Mouse (Mus musculus): ENCODE results near the gene Coq7. TPM values are rescaled to one million over a fixed set of nuclear protein-coding genes. Genes with fewer than 3 reads are reported as not detected.

The Coq7 gene
- total and polyA plus RNA-seq, 2 experiments from 2014 or later: 38.2 to 128 TPM

DNA sequence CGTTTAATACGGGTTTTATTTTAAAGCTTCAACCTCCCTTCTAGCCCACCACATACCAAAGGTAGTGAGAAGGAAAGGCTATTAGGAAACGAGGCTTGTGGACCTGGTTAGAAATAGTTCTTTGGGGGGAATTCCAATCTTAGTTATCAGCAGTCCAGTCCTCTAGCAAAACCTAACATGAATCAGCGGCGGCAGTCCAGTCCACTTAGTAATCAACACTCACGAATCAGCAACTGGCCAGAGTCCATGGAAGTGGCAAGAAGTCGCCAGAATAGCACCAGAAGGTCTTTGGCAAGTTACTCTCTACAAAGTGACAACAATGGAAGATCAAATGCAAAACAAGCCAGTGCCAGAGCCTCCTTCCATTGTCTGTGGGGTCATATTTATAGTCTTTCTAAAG lies 24.6 kb downstream of the Coq7 start:
- TF ChIP-seq CTCF (IDR thresholded peaks at IDR 0.05): no peak
- Histone ChIP-seq H3K4me2 (ENCODE audit: low read depth, low read length, poor library complexity, severe bottlenecking) (no peak overlapping the region), H3K9me3 (ENCODE audit: low read length) (no peaks in the 10 kb centered on the region), H3K36me3 (ENCODE audit: insufficient read depth, low read length) (no peaks in the 10 kb centered on the region), H3K9ac (replicated peaks; ENCODE audit: low read length, poor library complexity, severe bottlenecking) (no peak overlapping the region), H3K4me1 (ENCODE audit: insufficient read depth, low read length) (no peaks in the 10 kb centered on the region), H3K27ac (ENCODE audit: low read depth, low read length) (no peak overlapping the region), H3K27me3 (ENCODE audit: insufficient read depth, low read length) (no peaks in the 10 kb centered on the region), H3K4me3 (ENCODE audit: low read depth, low read length) (no peak overlapping the region)
- DNase-seq (ENCODE audit: low spot score) (no peak), ATAC-seq (ENCODE audit: low FRiP score) (no peak)
- WGBS: 79% methylated on average over 7 of the region's 7 CpGs

DNA sequence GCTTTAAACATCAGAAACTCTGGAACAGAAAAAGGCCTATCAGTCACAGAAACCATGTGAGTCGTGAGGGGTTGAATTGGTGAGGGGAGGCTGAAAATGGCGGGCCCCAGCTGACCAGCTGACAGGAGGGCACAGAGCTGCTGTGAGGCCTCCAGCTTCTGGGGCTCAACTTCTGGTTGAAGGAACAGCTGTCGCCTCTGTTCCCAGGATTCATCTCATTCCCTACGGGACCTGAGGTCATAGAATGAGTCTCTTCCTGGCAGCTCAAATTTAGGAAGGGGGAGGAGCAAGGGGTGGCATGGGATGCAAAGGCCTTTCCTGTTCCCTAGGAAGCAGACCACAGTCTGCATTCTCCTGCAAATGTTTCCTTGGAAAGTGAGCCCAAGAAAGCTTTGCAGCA lies 29.3 kb downstream of the Coq7 start:
- ATAC-seq (ENCODE audit: low FRiP score) (no peak), DNase-seq (ENCODE audit: low spot score) (no peak)
- Histone ChIP-seq H3K27me3 (ENCODE audit: insufficient read depth, low read length) (no peaks in the 10 kb centered on the region), H3K4me1 (ENCODE audit: insufficient read depth, low read length) (no peaks in the 10 kb centered on the region), H3K9ac (replicated peaks; ENCODE audit: low read length, poor library complexity, severe bottlenecking) (no peak overlapping the region), H3K36me3 (ENCODE audit: insufficient read depth, low read length) (no peaks in the 10 kb centered on the region), H3K4me3 (ENCODE audit: low read depth, low read length) (no peak overlapping the region), H3K27ac (ENCODE audit: low read depth, low read length) (no peak overlapping the region), H3K9me3 (ENCODE audit: low read length) (no peaks in the 10 kb centered on the region), H3K4me2 (ENCODE audit: low read depth, low read length, poor library complexity, severe bottlenecking) (no peak overlapping the region)
- 66% methylated on average over 4 of the region's 4 CpGs for WGBS
- no peak for TF ChIP-seq CTCF (IDR thresholded peaks at IDR 0.05)

GRCm38 (mm10) chr7:118502333-118502732 lies 30.8 kb downstream of the Coq7 start:
- Histone ChIP-seq H3K9me3 (ENCODE audit: low read length) (no peaks in the 10 kb centered on the region), H3K4me1 (ENCODE audit: insufficient read depth, low read length) (no peaks in the 10 kb centered on the region), H3K27ac (ENCODE audit: low read depth, low read length) (no peak overlapping the region), H3K4me3 (ENCODE audit: low read depth, low read length) (no peak overlapping the region), H3K4me2 (ENCODE audit: low read depth, low read length, poor library complexity, severe bottlenecking) (no peak overlapping the region), H3K9ac (replicated peaks; ENCODE audit: low read length, poor library complexity, severe bottlenecking) (no peak overlapping the region), H3K27me3 (ENCODE audit: insufficient read depth, low read length) (no peaks in the 10 kb centered on the region), H3K36me3 (ENCODE audit: insufficient read depth, low read length) (no peaks in the 10 kb centered on the region)
- TF ChIP-seq CTCF (IDR thresholded peaks at IDR 0.05): no peak
- ATAC-seq (ENCODE audit: low FRiP score) (no peak), DNase-seq (ENCODE audit: low spot score) (no peak)
- 67% methylated on average over 8 of the region's 8 CpGs for WGBS

DNA sequence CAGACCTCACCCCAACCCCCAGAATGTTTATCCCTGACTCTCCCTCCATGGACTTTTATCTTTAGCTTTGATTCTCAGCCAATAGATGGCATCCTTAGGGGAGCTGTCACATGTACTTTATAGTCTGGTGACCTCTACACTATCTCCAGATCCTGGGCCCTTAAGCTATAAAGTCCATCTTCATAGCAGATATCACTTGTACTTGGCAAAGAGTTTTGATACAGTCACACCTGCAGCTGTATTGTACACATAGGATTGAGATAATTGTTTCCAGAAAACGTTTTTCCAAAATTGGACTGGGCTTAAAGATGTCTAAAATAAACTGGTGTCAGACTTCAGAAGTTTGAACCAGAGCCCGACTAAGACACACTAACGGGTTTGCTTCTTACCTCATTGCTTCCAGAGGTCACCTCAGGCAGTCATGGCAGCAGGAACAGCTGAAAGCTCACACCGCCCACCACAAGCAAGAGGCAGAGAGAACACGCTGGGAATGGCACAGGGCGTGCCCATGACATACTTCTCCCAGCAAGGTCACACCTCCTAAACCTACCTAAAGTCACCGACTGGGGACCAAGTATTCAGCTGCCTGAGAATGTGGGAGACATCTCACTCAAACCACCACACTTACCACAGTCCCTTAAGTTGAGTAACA lies 33.2 kb downstream of the Coq7 start:
- ATAC-seq (ENCODE audit: low FRiP score): no peak
- WGBS: 81% methylated on average over 7 of the region's 7 CpGs

DNA sequence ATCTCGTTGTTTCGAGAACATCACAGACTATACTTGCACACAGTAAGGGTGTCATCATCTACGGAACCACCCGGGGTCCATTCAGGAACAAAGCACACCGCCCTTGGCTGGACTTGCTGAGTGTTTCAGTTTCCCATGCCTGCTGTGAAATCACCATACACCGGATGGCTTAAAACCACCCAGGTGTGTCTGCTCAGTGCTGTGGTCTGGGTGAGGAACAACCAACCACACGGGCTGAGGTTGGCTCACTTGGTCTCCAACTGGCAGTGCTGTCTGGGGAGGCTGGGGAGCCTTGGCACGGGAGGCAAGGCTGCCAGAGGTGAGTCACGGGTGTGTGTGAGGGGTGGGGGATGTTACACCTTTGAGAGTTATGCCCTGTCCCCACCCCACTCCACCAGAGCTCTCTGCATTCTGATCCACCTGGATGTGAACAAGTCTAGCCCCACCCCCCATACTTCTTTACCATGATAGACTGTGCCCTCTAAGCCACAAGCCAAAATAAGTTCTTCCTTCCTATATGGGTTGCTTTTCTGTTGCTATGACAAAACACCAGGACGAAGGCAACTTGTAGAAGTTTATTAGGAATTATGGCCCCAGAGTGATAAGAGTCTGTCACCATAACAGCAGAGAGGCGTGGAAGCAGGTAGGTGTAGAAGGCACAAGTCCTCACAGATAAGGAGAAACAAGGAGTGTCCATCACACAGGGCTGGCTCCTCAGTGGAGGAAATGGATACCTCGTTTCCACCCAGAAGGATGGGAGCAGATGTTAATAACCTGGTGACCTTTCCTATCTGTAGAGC lies 34.0 kb downstream of the Coq7 start:
- no peaks in the 10 kb centered on the region for H3K9me3 ChIP-seq (ENCODE audit: low read length)
- no peak overlapping the region for H3K4me2 ChIP-seq (ENCODE audit: low read depth, low read length, poor library complexity, severe bottlenecking)
- no peak overlapping the region for H3K27ac ChIP-seq (ENCODE audit: low read depth, low read length)
- ATAC-seq (ENCODE audit: low FRiP score) (no peak), DNase-seq (ENCODE audit: low spot score) (no peak)
- 83% methylated on average over 12 of the region's 12 CpGs for WGBS
- no peak overlapping the region for H3K9ac ChIP-seq (replicated peaks; ENCODE audit: low read length, poor library complexity, severe bottlenecking)
- no peaks in the 10 kb centered on the region for H3K36me3 ChIP-seq (ENCODE audit: insufficient read depth, low read length)
- no peak for TF ChIP-seq CTCF (IDR thresholded peaks at IDR 0.05)
- no peak overlapping the region for H3K4me3 ChIP-seq (ENCODE audit: low read depth, low read length)
- H3K4me1 ChIP-seq (ENCODE audit: insufficient read depth, low read length): no peaks in the 10 kb centered on the region
- no peaks in the 10 kb centered on the region for H3K27me3 ChIP-seq (ENCODE audit: insufficient read depth, low read length)

More for the DNA sequence above, 33.2 kb downstream of the Coq7 start:
- H3K36me3 ChIP-seq (ENCODE audit: insufficient read depth, low read length): no peaks in the 10 kb centered on the region
- no peaks in the 10 kb centered on the region for H3K4me1 ChIP-seq (ENCODE audit: insufficient read depth, low read length)
- DNase-seq (ENCODE audit: low spot score): no peak
- no peak overlapping the region for H3K9ac ChIP-seq (replicated peaks; ENCODE audit: low read length, poor library complexity, severe bottlenecking)
- no peak overlapping the region for H3K4me2 ChIP-seq (ENCODE audit: low read depth, low read length, poor library complexity, severe bottlenecking)
- no peaks in the 10 kb centered on the region for H3K27me3 ChIP-seq (ENCODE audit: insufficient read depth, low read length)
- no peak for TF ChIP-seq CTCF (IDR thresholded peaks at IDR 0.05)
- H3K4me3 ChIP-seq (ENCODE audit: low read depth, low read length): no peak overlapping the region
- H3K9me3 ChIP-seq (ENCODE audit: low read length): no peaks in the 10 kb centered on the region
- no peak overlapping the region for H3K27ac ChIP-seq (ENCODE audit: low read depth, low read length)

- no peak for TF ChIP-seq CTCF (IDR thresholded peaks at IDR 0.05)
- Histone ChIP-seq H3K4me3 (ENCODE audit: low read depth, low read length) (no peak overlapping the region), H3K9me3 (ENCODE audit: low read length) (no peaks in the 10 kb centered on the region), H3K9ac (replicated peaks; ENCODE audit: low read length, poor library complexity, severe bottlenecking) (no peak overlapping the region), H3K27me3 (ENCODE audit: insufficient read depth, low read length) (peaks cover 30% of the 10 kb centered on the region), H3K4me1 (ENCODE audit: insufficient read depth, low read length) (peaks cover 6% of the 10 kb centered on the region; the same call in 1 of the 2 replicates), H3K27ac (ENCODE audit: low read depth, low read length) (no peak overlapping the region), H3K36me3 (ENCODE audit: insufficient read depth, low read length) (no peaks in the 10 kb centered on the region), H3K4me2 (ENCODE audit: low read depth, low read length, poor library complexity, severe bottlenecking) (no peak overlapping the region)
- DNase-seq (ENCODE audit: low spot score) (no peak), ATAC-seq (ENCODE audit: low FRiP score) (no peak)
- 74% methylated on average over 4 of the region's 4 CpGs for WGBS
Measured at GRCm38 (mm10) chr7:118494892-118495579, 38.1 kb downstream of the Coq7 start.
